Mouse (Mus musculus) spleen, adult 10 weeks (tissue): ENCODE data around the gene Tmem25. TPM values are rescaled to one million over a fixed set of nuclear protein-coding genes. Genes with fewer than 3 reads are reported as not detected.

Experiments used
- polyA plus RNA-seq: library from polyadenylated mRNA; stranded (reverse); fragments of 350-450 nt; fragmentation: Illumina TruSeq; extraction: RNeasy Lipid Tissue Mini Kit (QIAGEN cat#74804); gene quantifications from one replicate; pipeline ENCODE4 v1.2.3, GENCODE M21; 2015; ENCODE audit warnings: low replicate concordance; ENCODE audit not compliant: insufficient read depth

Tmem25 gene
- 0.44 TPM for polyA plus RNA-seq

GRCm38 (mm10) chr9:44799102-44799957, at the start of gene Tmem25:
Gene Tmem25, minus strand, starts transcription at chr9:44799307.

GRCm38 (mm10) chr9:44802808-44803450, 3.8 kb upstream of the Tmem25 start, which contains the start of gene Ttc36:
Gene Ttc36, minus strand, starts transcription at chr9:44803072.

GRCm38 (mm10) chr9:44767101-44768028, 31.7 kb downstream of the Tmem25 start, which contains the start of the genes Arcn1 and Ift46:
Gene Arcn1, minus strand, starts transcription at chr9:44767845.
Gene Ift46, plus strand, starts transcription at chr9:44767908.

Other genes starting within 250 kb of the Tmem25 start
- 193 TPM for gene Cxcr5, start 237.4 kb downstream of the Tmem25 start, polyA plus RNA-seq
- gene Ddx6, start 194.4 kb downstream of the Tmem25 start, polyA plus RNA-seq: 235 TPM
- not detected for gene Treh, start 126.1 kb downstream of the Tmem25 start, polyA plus RNA-seq
- gene Phldb1, start 64.1 kb downstream of the Tmem25 start, polyA plus RNA-seq: 6.1 TPM
- 142 TPM for gene Arcn1, start 31.5 kb downstream of the Tmem25 start, polyA plus RNA-seq
- gene Ift46, start 31.4 kb downstream of the Tmem25 start, polyA plus RNA-seq: 42.3 TPM
- gene Ttc36, start 3.8 kb upstream of the Tmem25 start, polyA plus RNA-seq: not detected
- 83.8 TPM for gene Kmt2a, start 82.0 kb upstream of the Tmem25 start, polyA plus RNA-seq
- gene Atp5l, start 121.4 kb upstream of the Tmem25 start, polyA plus RNA-seq: 327 TPM
- gene Ube4a, start 166.3 kb upstream of the Tmem25 start, polyA plus RNA-seq: 83.4 TPM
- 219 TPM for gene Cd3g, start 181.1 kb upstream of the Tmem25 start, polyA plus RNA-seq
- gene Cd3d, start 182.5 kb upstream of the Tmem25 start, polyA plus RNA-seq: 76.6 TPM
- gene Cd3e, start 210.3 kb upstream of the Tmem25 start, polyA plus RNA-seq: 96.4 TPM
- 1.2 TPM for gene Mpzl2, start 240.5 kb upstream of the Tmem25 start, polyA plus RNA-seq